Mouse (Mus musculus): ENCODE data around the gene Dclk1. TPM values are rescaled to one million over a fixed set of nuclear protein-coding genes. Genes with fewer than 3 reads are reported as not detected.

Dclk1 gene
- total RNA-seq, 2 experiments from 2014 or later: 577 to 611 TPM

Other genes starting within 250 kb of the Dclk1 start
- gene Ccna1, start 186.9 kb upstream of the Dclk1 start, total RNA-seq (2021): 1 to 10 TPM; 2.6 to 3.4 TPM
- 10 to 100 TPM; 39.2 to 40.3 TPM for gene Spg20, start 130.3 kb upstream of the Dclk1 start, total RNA-seq (2021)
- gene Ccdc169, start 105.0 kb upstream of the Dclk1 start, total RNA-seq (2021): under 1 TPM; 0.22 to 0.56 TPM
- not detected for gene Sohlh2, start 60.3 kb upstream of the Dclk1 start, total RNA-seq (2021)
- gene Gm21954, start 229.8 kb downstream of the Dclk1 start, total RNA-seq (2021): not detected

All from layer of hippocampus, postnatal 36 days (tissue).